Mouse (Mus musculus): Measurements from ENCODE around the gene Zfp410. TPM values are rescaled to one million over a fixed set of nuclear protein-coding genes. Genes with fewer than 3 reads are reported as not detected.

The Zfp410 gene
- total and polyA plus RNA-seq, 3 experiments = 33.5 to 53.7 (median 42.9) TPM

DNA sequence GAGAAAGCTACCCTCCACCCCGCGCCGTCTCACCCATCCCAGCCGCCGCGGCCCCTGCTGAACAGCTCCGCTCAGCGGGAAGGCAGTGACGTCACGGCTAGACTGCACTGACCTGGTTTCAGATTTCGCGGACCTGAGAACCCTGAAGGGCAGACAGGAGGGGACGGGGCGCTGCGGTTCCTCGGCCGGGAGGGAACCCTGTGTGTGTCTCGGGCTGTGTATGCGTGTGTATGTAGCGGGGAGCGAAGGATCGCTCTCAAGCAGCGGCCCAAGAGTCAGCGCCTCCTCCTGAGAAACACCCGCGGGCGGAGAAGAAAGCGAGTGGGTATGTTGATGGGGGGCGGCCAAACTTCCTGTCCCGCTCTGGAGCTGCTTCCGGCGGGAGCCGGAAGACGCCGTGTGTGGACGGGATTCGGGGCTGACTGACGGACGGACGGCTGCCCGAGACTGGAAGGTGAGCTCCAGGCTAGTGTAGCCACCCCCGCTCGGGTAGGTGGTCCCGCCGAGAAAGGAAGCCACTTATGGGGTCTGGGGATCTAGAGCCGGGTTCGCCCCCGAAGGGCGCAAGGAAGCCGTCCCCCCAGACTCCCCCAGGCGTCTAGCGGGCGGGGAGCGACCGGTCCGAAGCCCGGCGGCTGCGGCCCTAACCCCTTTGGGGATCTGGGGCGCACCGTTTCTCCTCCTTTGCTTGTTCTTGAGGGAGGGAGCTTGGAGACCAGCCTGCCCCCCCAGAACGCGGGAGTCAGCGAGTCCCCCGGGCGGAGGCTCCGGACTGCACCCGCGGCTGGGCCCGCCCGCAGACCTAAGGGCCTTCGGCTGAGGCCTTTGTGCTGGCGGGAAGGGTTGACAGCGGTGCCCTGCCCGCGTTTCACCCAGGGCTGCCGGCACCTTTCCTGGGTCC is at the start of gene Zfp410 (continued):
- 0 out of 2 replicates have a peak, but pooled peaks have one; percentile 26 for TF ChIP-seq TBP (conservative IDR thresholded peaks at IDR 0.05; ENCODE audit: low read depth, low read length)

DNA sequence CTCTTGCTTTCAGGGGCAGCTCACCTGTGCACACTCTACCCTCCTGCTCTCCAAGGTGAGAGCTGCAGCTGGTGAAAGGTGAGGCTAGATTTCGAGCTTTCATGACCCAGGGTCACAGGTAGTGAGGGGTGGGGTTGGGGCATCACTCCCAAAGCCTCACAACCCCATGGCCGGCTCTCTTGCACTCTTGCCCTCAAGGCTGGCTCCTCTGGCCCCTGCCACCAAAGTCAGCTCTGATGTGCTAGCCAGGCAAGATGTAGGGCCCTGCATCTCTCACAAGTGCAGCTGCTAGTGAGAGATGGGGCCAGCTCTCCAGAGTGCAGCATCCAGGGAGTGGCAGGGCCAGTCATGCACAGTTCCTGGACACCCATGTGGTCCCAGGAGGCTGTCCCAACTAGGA is 49.4 kb upstream of the Zfp410 start:
- no peak for TF ChIP-seq ZMIZ1 (IDR thresholded peaks at IDR 0.05; ENCODE audit: low read depth, low read length)
- no peak for TF ChIP-seq MAZ (IDR thresholded peaks at IDR 0.05; ENCODE audit: low read depth, low read length)
- no peak for TF ChIP-seq UBTF (IDR thresholded peaks at IDR 0.05; ENCODE audit: low read depth, low read length)
- no peak for TF ChIP-seq JUN (IDR thresholded peaks at IDR 0.05; ENCODE audit: insufficient read depth, low read depth, low read length)
- TF ChIP-seq NRF1 (IDR thresholded peaks at IDR 0.05; ENCODE audit: low read depth, low read length) = no peak
- no peak for TF ChIP-seq RCOR1 (conservative IDR thresholded peaks at IDR 0.05; ENCODE audit: low read depth, low read length)
- no peak for TF ChIP-seq ELF1 (IDR thresholded peaks at IDR 0.05; ENCODE audit: low read depth, low read length)
- no peak for TF ChIP-seq ZKSCAN1 (IDR thresholded peaks at IDR 0.05; ENCODE audit: borderline replicate concordance, low read depth, low read length)
- no peak for TF ChIP-seq MEF2A (IDR thresholded peaks at IDR 0.05; ENCODE audit: borderline replicate concordance, low read depth, low read length)
- no peak for TF ChIP-seq USF2 (conservative IDR thresholded peaks at IDR 0.05; ENCODE audit: low read depth, low read length)
- no peak overlapping the region for H3K9ac ChIP-seq (ENCODE audit: insufficient read depth, low read depth)

DNA sequence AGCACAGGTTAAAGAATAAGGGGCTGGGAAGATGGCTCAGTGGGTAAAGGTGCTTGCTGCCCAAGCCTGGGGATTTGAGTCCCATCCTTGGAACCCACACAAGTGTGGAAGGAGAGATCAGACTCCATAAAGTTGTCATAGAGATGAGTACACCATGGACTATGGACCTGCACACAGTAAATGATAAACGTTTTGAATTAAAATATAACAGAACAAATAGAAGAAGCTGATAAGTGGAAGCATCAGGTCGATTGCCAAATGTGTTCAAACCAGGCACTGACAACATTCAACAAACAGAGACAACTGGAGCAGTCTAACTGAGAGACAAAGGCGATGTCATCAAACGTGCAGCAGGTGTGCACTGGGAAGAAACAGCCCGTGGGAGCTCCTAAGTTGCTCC is 43.3 kb upstream of the Zfp410 start:
- dilution Hi-C loops (cut with MboI; ENCODE audit: extremely low pct_ligation_motif_present, extremely low pct_unique_long_range_greater_than_20kb, low sequenced_read_pairs) (no loop called here), in situ Hi-C loops (cut with MboI; ENCODE audit: low pct_ligation_motif_present, low pct_unique_long_range_greater_than_20kb, low sequenced_read_pairs) (loop anchor here (25.0 kb wide), 1 partner anchor 311 kb away; the partner anchor contains the start of gene Riox1)
- no peak for TF ChIP-seq POLR2AphosphoS2 (IDR thresholded peaks at IDR 0.05; ENCODE audit: low read depth, low read length)
- H3K4me1 ChIP-seq (ENCODE audit: control insufficient read depth in 1 of 2, insufficient read depth in 2 of 2) = no peaks in the 10 kb centered on the region
- no peak overlapping the region for H3K4me2 ChIP-seq (ENCODE audit: insufficient read depth, low read depth, poor library complexity, severe bottlenecking)
- H3K9ac ChIP-seq (ENCODE audit: insufficient read depth, low read depth) = no peak overlapping the region
- peaks cover 4% of the 10 kb centered on the region for H3K9me3 ChIP-seq (replicated peaks; ENCODE audit: low read length)
- DNase-seq (ENCODE audit: extremely low read depth) = no peak
- H3K27ac ChIP-seq (ENCODE audit: insufficient read depth, low read depth) = no peak overlapping the region
- H3K79me2 ChIP-seq (replicated peaks; ENCODE audit: control insufficient read depth, extremely low read depth, insufficient read depth, poor library complexity, severe bottlenecking) = no peaks in the 10 kb centered on the region
- no peaks in the 10 kb centered on the region for H3K36me3 ChIP-seq (replicated peaks in 1 of 2; ENCODE audit: control insufficient read depth in 1 of 2, insufficient read depth in 1 of 2, low read length in 1 of 2)
- H3K4me3 ChIP-seq (replicated peaks in 1 of 3; ENCODE audit: low read depth in 2 of 3, low read length in 2 of 3, poor library complexity in 1 of 3) = no peak overlapping the region
- H3K27me3 ChIP-seq (replicated peaks) = no peaks in the 10 kb centered on the region

More for the DNA sequence above, 49.4 kb upstream of the Zfp410 start:
- no peak for DNase-seq (ENCODE audit: extremely low read depth)
- Histone ChIP-seq H3K36me3 (replicated peaks in 1 of 2; ENCODE audit: control insufficient read depth in 1 of 2, insufficient read depth in 1 of 2, low read length in 1 of 2) (no peaks in the 10 kb centered on the region), H3K9me3 (replicated peaks; ENCODE audit: low read length) (peaks cover 3% of the 10 kb centered on the region), H3K4me3 (replicated peaks in 1 of 3; ENCODE audit: low read depth in 2 of 3, low read length in 2 of 3, poor library complexity in 1 of 3) (no peak overlapping the region), H3K79me2 (replicated peaks; ENCODE audit: control insufficient read depth, extremely low read depth, insufficient read depth, poor library complexity, severe bottlenecking) (no peaks in the 10 kb centered on the region), H3K27me3 (replicated peaks) (no peaks in the 10 kb centered on the region), H3K4me1 (ENCODE audit: control insufficient read depth in 1 of 2, insufficient read depth in 2 of 2) (peaks cover 3 to 10% of the 10 kb centered on the region in 2 experiments; a peak in 3 of 4 replicates), H3K27ac (ENCODE audit: insufficient read depth, low read depth) (no peak overlapping the region), H3K4me2 (ENCODE audit: insufficient read depth, low read depth, poor library complexity, severe bottlenecking) (no peak overlapping the region)
- in situ Hi-C loops (cut with MboI; ENCODE audit: low pct_ligation_motif_present, low pct_unique_long_range_greater_than_20kb, low sequenced_read_pairs) = loop anchor here (25.0 kb wide), 1 partner anchor 305 kb away; the partner anchor contains the start of gene Riox1
- dilution Hi-C loops (cut with MboI; ENCODE audit: extremely low pct_ligation_motif_present, extremely low pct_unique_long_range_greater_than_20kb, low sequenced_read_pairs) = no loop called here

Measured in CH12.LX (cell line).